Mouse (Mus musculus) left cerebral cortex, adult 2 months (tissue): ENCODE data around the gene Ccnt1. TPM values are rescaled to one million over a fixed set of nuclear protein-coding genes. Genes with fewer than 3 reads are reported as not detected.

Experiments used
- DNase-seq, 2 experiments: peaks; one replicate each; pipeline ENCODE4 v3.0.0; 2021 to 2022; ENCODE audit warnings: low spot score in 2 of 2, mixed read lengths in 1 of 2; ENCODE audit errors: extremely low spot score in 1 of 2
- H3K27ac ChIP-seq: fragments of 200-600 bp; 2 replicates; pipeline ENCODE4 v1.8.1; 2022
- H3K4me3 ChIP-seq: fragments of 200-600 bp; 2 replicates; pipeline ENCODE4 v1.8.1; 2022
- CTCF ChIP-seq: fragments of 200-600 bp; IDR thresholded peaks from 2 replicates; pipeline ENCODE4 v1.8.1; 2022; ENCODE audit warnings: antibody characterized with exemption, mild to moderate bottlenecking, moderate library complexity
- intact Hi-C: fragments of 180-260 bp; cut with DNase I; formaldehyde crosslinking; loops from one replicate; pipeline ENCODE4 v1.15.1; 2025
- total RNA-seq, 2 experiments: library from RNA; stranded (reverse); gene quantifications; 2 replicates each; pipeline ENCODE4 v1.2.3; 2021

The Ccnt1 gene
- total RNA-seq, 2 experiments from 2014 or later: 40.3 to 45.8 TPM

- TF ChIP-seq CTCF: no peak
- intact Hi-C loops: loop anchor here (5.0 kb wide), 1 partner anchor 36 kb away; the partner anchor contains the start of gene Kansl2
- DNase-seq: no peak
- Histone ChIP-seq H3K27ac (peak overlapping the region; percentile 93), H3K4me3 (peak overlapping the region; percentile 99)
Measured at GRCm38 (mm10) chr15:98568256-98569033, 2.3 kb downstream of the Ccnt1 start.

DNA sequence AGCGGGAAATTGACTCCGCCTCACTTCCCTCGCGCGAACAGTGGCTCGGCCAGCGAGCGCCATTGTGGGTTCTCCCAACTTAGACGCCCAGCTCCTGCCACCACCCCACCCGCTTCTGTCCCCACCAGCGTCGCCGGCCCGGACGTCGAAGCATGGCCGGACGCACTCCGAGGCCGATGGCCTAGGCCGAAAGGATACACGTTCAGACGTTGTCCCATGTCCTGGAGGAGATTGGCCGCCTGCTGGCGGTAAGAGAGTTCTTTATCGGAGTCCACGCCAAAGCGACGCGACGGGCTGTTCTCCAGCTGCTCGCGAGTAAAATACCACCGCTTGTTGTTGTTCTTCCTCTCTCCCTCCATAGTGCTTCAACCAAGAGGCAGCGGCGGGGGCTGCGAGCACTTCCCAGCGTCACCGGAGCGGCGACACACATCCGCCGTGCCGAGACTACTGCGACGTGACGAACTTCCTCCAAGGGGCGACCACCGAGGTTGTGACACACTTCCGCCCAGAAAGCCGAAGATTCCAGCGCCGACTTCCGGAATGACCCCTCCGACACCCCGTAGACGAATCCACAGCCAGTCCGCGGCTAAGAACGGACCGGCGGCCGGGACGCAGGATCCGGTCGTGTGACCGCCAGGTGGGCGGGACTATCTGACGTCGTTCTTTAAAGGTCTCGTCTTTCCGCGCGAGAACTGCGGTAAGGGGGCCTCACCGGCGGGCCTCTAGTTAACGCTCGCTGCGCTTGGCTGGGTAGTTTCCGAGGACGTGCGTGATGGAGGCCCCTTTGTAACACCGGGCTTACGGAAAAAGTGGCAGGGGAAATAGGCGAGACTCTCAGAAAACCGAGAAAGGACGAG lies 3.2 kb downstream of the Ccnt1 start:
- intact Hi-C loops: loop anchor here (5.0 kb wide), 1 partner anchor 35 kb away; the partner anchor contains the start of gene Kansl2
- TF ChIP-seq CTCF: peak; percentile 44
- H3K27ac ChIP-seq: peak overlapping the region; percentile 94
- peak overlapping the region; percentile 99 for H3K4me3 ChIP-seq
- peak; percentile 100 for DNase-seq

GRCm38 (mm10) chr15:98566973-98567277 lies 3.8 kb downstream of the Ccnt1 start:
- no peak for DNase-seq
- no peak for TF ChIP-seq CTCF
- peak overlapping the region; percentile 94 for H3K27ac ChIP-seq
- intact Hi-C loops: loop anchor here (5.0 kb wide), 1 partner anchor 35 kb away; the partner anchor contains the start of gene Kansl2
- peak overlapping the region; percentile 99 for H3K4me3 ChIP-seq

- DNase-seq: no peak
- Histone ChIP-seq H3K27ac (no peak overlapping the region), H3K4me3 (no peak overlapping the region)
- no peak for TF ChIP-seq CTCF
- intact Hi-C loops: no loop called here
Measured at GRCm38 (mm10) chr15:98557186-98557585, 13.5 kb downstream of the Ccnt1 start.

DNA sequence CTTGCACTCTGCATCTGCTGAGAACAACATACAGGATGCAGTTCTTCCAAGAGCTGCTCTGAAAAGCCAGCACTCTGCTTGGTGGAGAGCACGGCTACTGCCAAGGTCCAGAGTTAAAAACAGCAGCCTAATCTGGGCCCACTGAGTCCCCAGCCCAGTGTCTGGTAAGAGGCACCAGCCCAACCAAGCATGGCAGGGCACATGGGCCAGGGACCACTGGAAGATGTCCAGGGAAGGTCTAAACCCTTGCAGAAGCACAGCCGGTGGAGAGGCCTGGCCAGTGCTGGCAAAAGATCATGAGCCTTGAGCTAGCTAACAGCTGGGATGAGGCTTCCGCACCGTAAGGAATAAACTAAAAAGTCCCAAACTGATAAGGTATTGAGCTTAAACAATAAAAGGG lies 14.8 kb downstream of the Ccnt1 start:
- H3K4me3 ChIP-seq: no peak overlapping the region
- no peak for TF ChIP-seq CTCF
- DNase-seq: no peak
- intact Hi-C loops: no loop called here
- H3K27ac ChIP-seq: no peak overlapping the region

DNA sequence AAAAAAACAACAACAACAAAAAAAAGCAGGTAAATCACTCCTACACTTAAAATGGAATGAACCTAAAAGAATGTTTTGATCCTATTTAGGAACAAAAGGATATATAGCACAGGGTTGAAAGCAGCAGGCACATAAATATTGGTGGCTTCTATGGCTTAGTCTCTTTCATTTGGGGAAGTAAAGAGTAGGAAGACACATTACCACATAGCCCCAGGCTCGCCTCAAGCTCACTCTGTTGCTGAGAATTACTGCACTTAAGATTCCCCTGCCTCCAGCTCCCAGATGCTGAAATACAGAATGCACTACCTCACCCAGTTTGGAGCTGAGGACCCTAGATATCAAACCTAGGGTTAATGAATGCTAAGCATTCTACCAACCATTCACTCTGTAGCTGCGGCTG lies 18.0 kb downstream of the Ccnt1 start:
- no peak for TF ChIP-seq CTCF
- no peak for DNase-seq
- Histone ChIP-seq H3K4me3 (no peak overlapping the region), H3K27ac (no peak overlapping the region)
- intact Hi-C loops: no loop called here

DNA sequence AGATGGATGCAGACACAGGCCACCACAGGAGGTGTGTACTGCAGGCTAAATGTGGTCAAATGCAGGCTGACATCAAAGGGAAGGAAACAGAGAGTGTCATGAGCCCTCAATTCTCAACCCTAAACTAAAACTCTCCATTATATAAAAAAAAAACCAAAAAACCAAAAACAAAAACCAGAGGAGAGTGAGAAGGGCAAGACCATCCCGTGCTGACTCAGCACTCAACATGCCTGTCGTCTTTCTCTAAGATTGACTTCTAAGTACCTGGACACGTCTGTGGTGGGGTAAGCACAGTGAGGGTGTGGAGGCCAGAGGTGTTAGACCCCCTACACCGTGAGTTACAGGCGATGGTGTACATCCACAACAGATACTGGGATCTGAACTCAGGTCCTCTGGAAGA lies 23.9 kb downstream of the Ccnt1 start:
- Histone ChIP-seq H3K27ac (no peak overlapping the region), H3K4me3 (no peak overlapping the region)
- no peak for DNase-seq
- no peak for TF ChIP-seq CTCF
- intact Hi-C loops: no loop called here

- TF ChIP-seq CTCF: no peak
- Histone ChIP-seq H3K4me3 (no peak overlapping the region), H3K27ac (no peak overlapping the region)
- no peak for DNase-seq
- intact Hi-C loops: no loop called here
Measured at GRCm38 (mm10) chr15:98545151-98545550, 25.6 kb downstream of the Ccnt1 start.

- no peak for DNase-seq
- Histone ChIP-seq H3K4me3 (no peak overlapping the region), H3K27ac (no peak overlapping the region)
- no peak for TF ChIP-seq CTCF
- intact Hi-C loops: no loop called here
Measured at GRCm38 (mm10) chr15:98543341-98543740, 27.4 kb downstream of the Ccnt1 start.

- DNase-seq: no peak
- no peak for TF ChIP-seq CTCF
- Histone ChIP-seq H3K27ac (no peak overlapping the region), H3K4me3 (no peak overlapping the region)
- intact Hi-C loops: no loop called here
Measured at GRCm38 (mm10) chr15:98541064-98541463, 29.7 kb downstream of the Ccnt1 start.

DNA sequence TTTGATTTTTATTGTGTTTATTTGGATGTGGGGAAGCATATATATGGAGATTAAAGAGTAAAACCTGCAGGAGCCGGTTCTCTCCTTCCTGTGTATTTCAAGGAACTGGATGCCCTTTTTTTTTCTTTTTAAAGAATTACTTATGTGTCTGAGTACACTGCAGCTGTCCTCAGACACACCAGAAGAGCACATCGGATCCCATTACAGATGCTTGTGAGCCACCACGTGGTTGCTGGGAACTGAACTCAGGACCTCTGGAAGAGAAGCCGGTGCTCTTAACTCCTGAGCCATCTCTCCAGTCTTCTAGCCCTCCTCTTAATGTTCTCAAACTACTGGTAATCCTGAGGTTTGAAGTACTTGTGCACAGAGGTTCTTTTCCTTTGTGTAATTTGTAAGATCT lies 32.8 kb downstream of the Ccnt1 start:
- no peak overlapping the region for H3K27ac ChIP-seq
- intact Hi-C loops: no loop called here
- H3K4me3 ChIP-seq: no peak overlapping the region
- DNase-seq: no peak
- no peak for TF ChIP-seq CTCF

DNA sequence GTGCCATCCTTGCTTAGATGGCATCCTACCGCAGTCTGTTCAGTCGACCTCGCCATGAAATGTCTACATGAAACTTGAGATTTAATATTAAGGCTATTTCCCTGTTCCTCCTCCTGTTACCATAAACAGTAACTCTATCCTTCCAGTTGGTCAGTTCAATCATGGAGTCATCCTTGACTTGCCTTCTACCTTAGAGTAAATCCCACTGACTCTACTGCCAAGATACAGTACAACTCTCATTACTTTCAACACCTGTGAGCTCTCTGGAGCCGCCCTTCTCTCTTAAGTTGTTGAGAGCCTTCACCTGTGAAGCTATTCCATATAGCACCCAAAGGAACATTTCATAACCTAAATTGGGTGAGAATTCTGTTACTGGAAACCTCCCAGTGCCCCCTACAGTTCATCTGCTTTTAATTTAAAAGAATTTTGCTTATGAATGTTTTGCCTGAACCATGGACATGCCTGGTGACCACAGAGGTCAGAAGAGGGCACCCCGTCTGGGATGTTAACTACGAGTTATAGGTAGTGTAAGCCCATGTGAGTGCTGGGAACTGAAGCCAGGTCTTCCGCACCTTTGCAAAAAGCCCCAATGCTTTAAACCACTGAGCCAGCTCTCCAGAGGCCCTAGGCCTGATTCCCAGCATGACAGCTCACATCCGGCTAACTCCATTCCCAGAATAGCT lies 33.8 kb downstream of the Ccnt1 start:
- no peak for DNase-seq
- TF ChIP-seq CTCF: no peak
- no peak overlapping the region for H3K4me3 ChIP-seq
- H3K27ac ChIP-seq: no peak overlapping the region
- intact Hi-C loops: no loop called here
